Mouse (Mus musculus): ENCODE results near the gene Tmem203. TPM values are rescaled to one million over a fixed set of nuclear protein-coding genes. Genes with fewer than 3 reads are reported as not detected.
A peak's percentile ranks its signal among the peaks of the same experiment; 100 is the strongest.

The Tmem203 gene
- polyA plus RNA-seq, 1 experiment: 20.0 TPM

DNA sequence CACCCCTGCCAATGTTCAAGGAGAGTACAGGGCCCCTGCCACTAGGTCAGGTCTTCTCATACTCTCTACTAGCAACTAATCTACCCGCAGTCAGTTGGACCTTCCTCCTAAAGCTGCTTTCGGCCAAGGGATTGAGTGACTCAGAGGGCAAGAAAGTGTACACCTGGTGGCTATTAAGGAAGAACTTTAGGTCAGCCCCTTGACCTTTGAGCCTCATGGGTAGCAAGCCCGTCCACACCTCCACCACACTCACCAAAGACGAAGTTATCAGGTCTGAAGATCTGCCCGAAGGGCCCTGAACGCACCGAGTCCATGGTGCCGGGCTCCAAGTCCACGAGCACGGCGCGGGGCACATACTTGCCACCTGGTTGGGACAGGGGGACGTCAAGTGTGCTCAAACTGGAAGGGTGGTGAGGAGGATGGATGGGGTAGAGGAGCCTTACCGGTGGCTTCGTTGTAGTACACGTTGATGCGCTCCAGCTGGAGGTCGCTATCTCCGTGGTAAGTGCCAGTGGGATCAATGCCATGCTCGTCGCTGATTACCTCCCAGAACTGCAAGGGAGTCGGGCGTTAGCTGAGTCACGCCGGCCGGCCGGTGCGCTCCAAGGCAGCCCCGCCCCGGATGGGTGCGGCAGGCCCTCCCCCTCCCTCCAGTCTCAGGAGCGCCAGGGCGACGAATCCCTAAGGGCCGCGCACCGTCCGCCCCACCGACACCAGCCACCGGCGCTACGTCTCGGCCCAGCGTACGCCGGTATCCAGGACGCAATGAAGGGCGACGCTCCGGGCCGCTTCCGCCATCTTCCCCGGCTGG lies 31.4 kb upstream of the Tmem203 start:
- TF ChIP-seq GATA1 (IDR thresholded peaks at IDR 0.05; ENCODE audit: borderline replicate concordance, low read length) (0 out of 3 replicates have a peak, but pooled peaks have one; percentile 10), FLI1 (IDR thresholded peaks at IDR 0.05; ENCODE audit: low read length) (no peak; the same call in 1 of the 2 replicates)
- Histone ChIP-seq H3K27me3 (replicated peaks) (no peaks in the 10 kb centered on the region), H3K9me3 (0 out of 2 replicates have a peak, but pooled peaks cover under 1% of the 10 kb centered on the region), H3K36me3 (replicated peaks; ENCODE audit: low read length) (peaks cover 24% of the 10 kb centered on the region), H3K4me1 (peaks cover 75% of the 10 kb centered on the region), H3K4me3 (replicated peaks) (peak overlapping the region; percentile 99)

DNA sequence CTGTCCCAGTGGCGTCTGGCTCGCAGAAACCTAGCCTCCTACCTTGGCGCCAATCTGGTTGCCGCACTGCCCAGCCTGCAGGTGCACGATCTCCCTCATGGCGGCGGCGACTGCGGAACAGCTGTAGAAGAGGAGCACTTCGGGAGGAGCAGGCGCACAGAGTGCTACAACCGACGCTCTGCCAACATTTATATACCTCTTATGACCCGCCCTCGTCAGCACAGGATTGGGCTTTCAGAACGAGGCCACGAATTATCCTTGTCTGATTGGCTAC lies 30.8 kb upstream of the Tmem203 start, which contains the start of gene Tubb4b:
Gene Tubb4b, minus strand, starts transcription at position 211 of the 274 bp plus-strand sequence.
- Histone ChIP-seq H3K4me3 (replicated peaks) (peak within 1 kb of the TSS; percentile 99), H3K4me1 (peaks cover 81% of the 10 kb centered on the region), H3K9me3 (no peaks in the 10 kb centered on the region), H3K36me3 (replicated peaks; ENCODE audit: low read length) (peaks cover 24% of the 10 kb centered on the region), H3K27me3 (replicated peaks) (no peaks in the 10 kb centered on the region)
- TF ChIP-seq FLI1 (IDR thresholded peaks at IDR 0.05; ENCODE audit: low read length) (no peak), GATA1 (IDR thresholded peaks at IDR 0.05; ENCODE audit: borderline replicate concordance, low read length) (no peak)

DNA sequence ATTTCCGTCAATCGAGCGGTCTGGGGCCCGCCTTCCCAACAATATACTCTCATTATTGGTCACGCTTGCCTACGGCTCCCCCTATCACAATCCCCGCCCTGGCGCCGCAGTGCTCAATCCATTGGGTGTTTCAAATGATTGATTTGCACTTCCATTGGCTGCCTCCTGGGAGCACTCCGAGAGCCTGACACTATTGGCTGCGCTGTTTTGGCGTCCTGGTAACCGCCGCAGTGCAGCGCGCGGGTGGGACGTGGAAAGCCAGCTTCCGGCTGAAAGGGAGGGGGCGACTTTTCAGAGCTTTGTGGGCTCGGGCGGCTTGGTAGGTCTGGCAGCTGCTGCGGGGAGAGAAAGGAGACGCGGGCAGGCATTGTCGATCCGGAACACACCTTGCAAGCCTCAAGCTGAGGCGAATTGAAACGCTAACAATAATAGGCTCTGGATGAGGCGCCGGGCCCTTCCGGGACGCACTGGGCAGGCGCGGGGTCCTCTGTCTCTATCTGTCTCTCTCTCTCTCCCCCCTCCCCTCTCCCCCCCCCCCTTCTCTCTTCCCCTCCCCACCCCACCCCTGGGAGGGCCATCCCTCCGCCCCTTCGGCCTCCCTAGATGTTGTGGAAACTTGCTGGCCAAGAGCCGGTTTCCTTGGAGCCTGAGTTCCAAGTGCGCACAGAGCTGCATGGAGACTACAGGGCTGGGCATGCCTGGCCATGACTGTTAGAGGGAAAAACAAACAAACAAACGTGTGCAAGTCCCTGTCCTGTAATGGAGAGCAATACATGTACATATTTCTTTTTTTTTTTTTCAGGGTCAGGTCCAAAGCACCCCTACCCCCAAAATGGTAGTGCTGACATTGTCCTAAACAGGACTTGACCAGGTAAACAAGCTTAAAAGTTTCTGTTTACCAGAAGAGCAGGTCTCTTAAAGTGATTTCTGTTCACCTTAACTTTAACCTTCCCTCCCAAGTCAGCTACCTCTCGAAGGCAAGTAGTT lies 30.2 kb upstream of the Tmem203 start:
- TF ChIP-seq FLI1 (IDR thresholded peaks at IDR 0.05; ENCODE audit: low read length) (no peak), GATA1 (IDR thresholded peaks at IDR 0.05; ENCODE audit: borderline replicate concordance, low read length) (no peak)
- Histone ChIP-seq H3K4me3 (replicated peaks) (peak overlapping the region; percentile 99), H3K36me3 (replicated peaks; ENCODE audit: low read length) (peaks cover 24% of the 10 kb centered on the region), H3K4me1 (peaks cover 80% of the 10 kb centered on the region), H3K9me3 (no peaks in the 10 kb centered on the region), H3K27me3 (replicated peaks) (no peaks in the 10 kb centered on the region)

DNA sequence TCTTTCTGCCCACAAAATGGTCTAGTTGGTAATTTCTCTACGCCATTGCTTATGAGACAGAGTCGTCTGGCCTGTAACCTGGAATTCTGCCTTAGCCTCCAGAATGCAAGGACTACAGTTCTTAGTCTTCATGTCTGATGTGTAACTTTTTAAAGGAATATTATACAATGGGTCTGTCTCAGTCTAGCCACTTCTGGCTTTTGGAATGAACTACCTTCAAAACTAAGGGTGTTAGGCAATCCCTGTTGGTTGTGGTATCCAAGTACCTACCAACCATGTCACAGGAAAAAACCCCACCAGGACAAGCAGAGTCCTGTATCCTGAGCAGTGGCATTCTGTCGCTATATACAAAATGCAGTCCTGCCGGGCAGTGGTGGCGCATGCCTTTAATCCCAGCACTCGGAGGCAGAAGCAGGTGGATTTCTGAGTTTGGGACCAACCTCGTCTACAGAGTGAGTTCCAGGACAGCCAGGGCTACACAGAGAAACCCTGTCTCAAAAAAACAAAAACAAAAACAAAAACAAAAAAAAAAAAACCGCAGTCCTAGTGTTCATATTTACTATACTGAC lies 29.3 kb upstream of the Tmem203 start:
- TF ChIP-seq FLI1 (IDR thresholded peaks at IDR 0.05; ENCODE audit: low read length) (no peak), GATA1 (IDR thresholded peaks at IDR 0.05; ENCODE audit: borderline replicate concordance, low read length) (no peak)
- H3K9me3 ChIP-seq: no peaks in the 10 kb centered on the region
- H3K4me3 ChIP-seq (replicated peaks): peak overlapping the region; percentile 99
- H3K27me3 ChIP-seq (replicated peaks): peaks cover 6% of the 10 kb centered on the region
- peaks cover 73% of the 10 kb centered on the region for H3K4me1 ChIP-seq
- peaks cover 24% of the 10 kb centered on the region for H3K36me3 ChIP-seq (replicated peaks; ENCODE audit: low read length)

DNA sequence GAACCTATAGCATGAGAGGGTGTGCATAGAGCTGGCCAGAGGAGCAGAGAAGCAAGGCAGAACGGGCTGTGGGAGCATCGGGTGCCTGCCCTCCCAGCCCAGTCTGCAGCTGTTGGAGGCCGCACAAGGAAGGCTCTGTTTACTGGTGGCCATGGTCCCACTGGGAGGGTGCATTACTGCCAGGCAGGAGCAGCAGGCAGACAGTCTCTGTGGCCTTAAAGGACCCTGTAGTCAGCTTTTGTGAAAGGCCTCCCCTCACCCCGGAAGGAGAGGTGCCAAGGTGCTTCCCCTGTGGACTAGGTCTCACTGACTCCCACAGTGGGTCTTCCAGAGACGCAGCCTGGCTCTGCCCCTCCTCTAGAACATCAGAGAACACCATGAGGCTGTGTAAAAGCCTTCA lies 28.4 kb upstream of the Tmem203 start:
- Histone ChIP-seq H3K4me3 (replicated peaks) (peak overlapping the region; percentile 76), H3K27me3 (replicated peaks) (peaks cover 15% of the 10 kb centered on the region), H3K36me3 (replicated peaks; ENCODE audit: low read length) (peaks cover 15% of the 10 kb centered on the region), H3K4me1 (peaks cover 72% of the 10 kb centered on the region), H3K9me3 (no peaks in the 10 kb centered on the region)
- TF ChIP-seq FLI1 (IDR thresholded peaks at IDR 0.05; ENCODE audit: low read length) (no peak), GATA1 (IDR thresholded peaks at IDR 0.05; ENCODE audit: borderline replicate concordance, low read length) (no peak)

DNA sequence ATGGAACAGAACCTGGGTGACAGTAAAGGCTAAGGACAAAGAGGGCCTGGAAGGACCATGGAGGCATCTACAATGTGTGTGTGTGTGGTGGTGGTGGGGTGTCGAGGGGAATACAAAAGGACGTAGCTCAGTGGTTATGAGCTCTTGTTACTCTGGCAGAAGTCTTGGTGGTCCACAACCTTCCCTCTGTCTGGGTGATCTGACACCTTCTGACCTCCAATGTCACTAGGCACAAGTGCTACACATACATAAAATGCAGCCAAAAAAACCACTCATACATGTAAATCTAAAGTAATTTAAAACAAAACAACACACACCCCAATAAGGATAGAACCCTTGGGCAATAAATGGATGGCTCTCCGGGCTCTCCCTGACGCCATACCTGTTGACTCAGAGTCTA lies 27.8 kb upstream of the Tmem203 start:
- H3K36me3 ChIP-seq (replicated peaks; ENCODE audit: low read length): peaks cover 10% of the 10 kb centered on the region
- no peak for TF ChIP-seq GATA1 (IDR thresholded peaks at IDR 0.05; ENCODE audit: borderline replicate concordance, low read length)
- no peak for TF ChIP-seq FLI1 (IDR thresholded peaks at IDR 0.05; ENCODE audit: low read length)

DNA sequence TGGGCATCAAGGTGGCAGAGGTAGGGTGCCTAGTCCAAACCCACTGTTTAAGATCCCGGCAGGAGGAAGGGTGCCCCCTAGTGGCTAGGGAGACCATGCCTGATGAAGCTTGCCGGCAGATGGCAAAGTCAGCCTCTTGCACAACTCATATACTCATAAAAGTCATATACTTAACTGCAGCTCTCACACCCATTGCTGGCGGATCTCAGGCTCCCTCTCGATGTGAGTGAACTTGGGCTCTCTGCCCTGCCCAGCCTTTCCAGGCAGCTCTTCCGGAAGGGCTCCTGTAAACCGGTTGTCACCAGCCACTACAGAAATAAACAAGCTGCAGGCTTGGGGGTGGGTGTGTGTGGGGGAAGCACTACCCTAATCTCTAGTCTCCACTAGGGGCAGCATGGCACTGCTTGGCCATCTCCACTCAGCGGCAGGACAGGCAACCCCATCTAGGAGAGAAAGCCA lies 26.8 kb upstream of the Tmem203 start:
- H3K4me3 ChIP-seq (replicated peaks): peak overlapping the region; percentile 90
- H3K4me1 ChIP-seq: peaks cover 66% of the 10 kb centered on the region
- TF ChIP-seq FLI1 (IDR thresholded peaks at IDR 0.05; ENCODE audit: low read length) (no peak), GATA1 (IDR thresholded peaks at IDR 0.05; ENCODE audit: borderline replicate concordance, low read length) (no peak)
- H3K9me3 ChIP-seq: no peaks in the 10 kb centered on the region
- H3K36me3 ChIP-seq (replicated peaks; ENCODE audit: low read length): peaks cover 6% of the 10 kb centered on the region
- H3K27me3 ChIP-seq (replicated peaks): peaks cover 30% of the 10 kb centered on the region

More for the DNA sequence above, 27.8 kb upstream of the Tmem203 start:
- Histone ChIP-seq H3K4me1 (peaks cover 69% of the 10 kb centered on the region), H3K4me3 (replicated peaks) (peak overlapping the region; percentile 90), H3K27me3 (replicated peaks) (peaks cover 19% of the 10 kb centered on the region), H3K9me3 (no peaks in the 10 kb centered on the region)

DNA sequence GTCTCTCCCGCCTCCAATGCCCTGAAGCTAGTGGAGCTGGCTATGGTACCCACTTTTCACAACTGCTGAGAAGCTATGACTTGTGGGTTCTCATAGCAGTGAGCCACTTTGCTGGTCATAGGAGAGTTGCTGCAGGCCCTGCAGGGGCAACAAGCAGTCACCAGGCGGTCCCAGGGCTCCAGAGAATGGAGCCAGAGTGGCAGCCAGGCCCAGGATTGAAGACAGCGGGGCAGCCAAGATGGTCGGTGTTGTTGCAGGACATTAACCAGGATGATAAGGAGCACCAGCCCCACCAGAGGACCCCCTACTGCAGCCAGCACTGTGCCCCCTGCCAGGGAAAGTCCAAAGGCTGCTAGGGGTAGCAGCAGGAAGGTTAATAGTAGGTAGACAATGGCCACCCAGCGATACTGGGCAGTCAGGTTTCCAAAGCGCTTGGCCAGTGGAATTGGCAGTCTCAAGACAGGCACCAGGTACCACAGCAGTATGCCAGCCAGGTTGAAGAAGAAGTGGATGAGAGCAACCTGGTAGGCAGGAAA lies 26.2 kb upstream of the Tmem203 start:
- no peak for TF ChIP-seq FLI1 (IDR thresholded peaks at IDR 0.05; ENCODE audit: low read length)
- TF ChIP-seq GATA1 (IDR thresholded peaks at IDR 0.05; ENCODE audit: borderline replicate concordance, low read length): no peak
- Histone ChIP-seq H3K9me3 (no peaks in the 10 kb centered on the region), H3K27me3 (replicated peaks) (peaks cover 34% of the 10 kb centered on the region), H3K36me3 (replicated peaks; ENCODE audit: low read length) (no peaks in the 10 kb centered on the region), H3K4me1 (peaks cover 67% of the 10 kb centered on the region), H3K4me3 (replicated peaks) (peak overlapping the region; percentile 90)

DNA sequence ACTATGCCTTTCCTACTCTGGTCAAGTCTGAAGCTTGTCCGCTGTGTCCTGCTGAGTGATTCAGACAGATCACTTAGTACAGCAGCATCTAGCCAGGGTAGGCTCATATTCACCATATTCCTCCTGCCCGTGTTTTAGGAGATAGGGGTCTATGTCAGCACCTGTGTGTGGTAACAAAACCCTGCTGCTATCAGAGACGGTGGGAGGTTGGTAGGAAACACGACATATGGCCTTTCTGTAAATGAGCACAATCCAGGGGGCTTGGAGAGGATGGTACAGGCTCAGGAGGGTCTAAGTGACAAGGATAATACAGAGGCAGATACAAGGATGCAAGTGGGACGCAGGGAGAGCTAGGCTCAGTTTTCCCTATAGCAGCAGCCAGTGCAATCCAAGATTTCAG lies 25.7 kb upstream of the Tmem203 start:
- Histone ChIP-seq H3K4me1 (peaks cover 70% of the 10 kb centered on the region), H3K9me3 (no peaks in the 10 kb centered on the region), H3K27me3 (replicated peaks) (peaks cover 40% of the 10 kb centered on the region), H3K4me3 (replicated peaks) (no peak overlapping the region), H3K36me3 (replicated peaks; ENCODE audit: low read length) (no peaks in the 10 kb centered on the region)
- no peak for TF ChIP-seq FLI1 (IDR thresholded peaks at IDR 0.05; ENCODE audit: low read length)
- no peak for TF ChIP-seq GATA1 (IDR thresholded peaks at IDR 0.05; ENCODE audit: borderline replicate concordance, low read length)
